Mouse (Mus musculus): ENCODE measurements around the gene Rad23b.
"Not testable (repeated sequence)": the region's sequence is repeated elsewhere in the genome, so short reads cannot be mapped to it uniquely, and the experiment has no call there.

Gene Rad23b

DNA sequence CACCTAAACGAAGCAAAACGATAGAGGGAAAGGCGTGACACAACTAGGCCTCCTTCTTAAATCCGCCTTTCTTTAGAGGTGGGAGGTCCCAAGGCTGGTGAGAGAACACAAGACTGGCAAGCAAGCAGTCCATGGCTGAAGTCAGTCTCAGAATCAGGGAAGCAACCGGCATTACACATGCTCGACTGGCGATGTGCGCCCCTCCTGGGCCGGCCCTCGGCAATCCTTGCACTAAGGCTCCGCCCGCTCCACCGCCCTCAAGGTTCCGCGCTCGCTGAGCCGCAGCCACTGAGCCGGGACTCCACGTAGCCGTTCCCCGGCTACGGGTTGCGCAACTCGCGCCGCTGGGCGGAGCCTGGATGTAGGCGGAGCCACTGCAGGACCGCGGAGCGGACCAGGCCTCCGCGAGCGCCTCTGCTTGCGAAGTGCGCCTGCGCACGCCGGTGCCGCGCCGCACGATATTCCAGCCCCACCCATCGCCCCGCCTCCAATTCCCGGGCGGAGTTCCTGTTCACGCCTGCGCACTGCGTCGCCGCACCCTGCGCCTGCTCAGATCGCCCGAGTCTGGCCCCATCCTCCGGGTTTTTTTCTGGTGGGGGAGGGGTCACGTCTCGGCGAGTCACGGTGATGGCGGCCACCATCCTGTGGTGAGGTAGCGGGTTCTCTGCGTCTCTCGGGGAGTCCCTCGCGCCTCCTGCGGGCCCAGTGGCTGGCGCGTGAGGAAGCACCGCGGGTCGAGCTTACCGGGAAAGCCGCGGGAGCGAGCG lies at the start of gene Rad23b:
Gene Rad23b, plus strand, starts transcription at position 592 of the 767 bp plus-strand sequence.
- DNase-seq = peak; percentile 99

DNA sequence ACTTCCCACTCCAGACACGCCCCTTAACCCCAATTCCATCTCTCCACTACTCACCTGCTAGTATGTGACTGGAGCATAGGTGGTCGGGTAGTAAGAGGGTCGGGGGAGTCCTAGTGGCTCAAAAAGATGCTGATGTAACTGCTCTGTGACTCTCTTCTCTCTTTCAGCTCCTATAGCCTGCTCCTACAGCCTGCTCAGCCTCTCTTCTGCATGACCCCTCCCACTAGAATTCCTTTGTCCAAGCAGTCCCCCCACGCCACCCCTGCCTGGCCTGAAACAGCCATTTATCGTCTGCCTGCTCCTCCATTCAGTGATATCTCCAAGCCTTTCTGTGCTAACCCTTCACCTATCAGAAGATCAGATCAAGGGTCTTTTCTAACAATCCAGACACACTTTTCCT lies 45.7 kb upstream of the Rad23b start:
- no peak for DNase-seq

DNA sequence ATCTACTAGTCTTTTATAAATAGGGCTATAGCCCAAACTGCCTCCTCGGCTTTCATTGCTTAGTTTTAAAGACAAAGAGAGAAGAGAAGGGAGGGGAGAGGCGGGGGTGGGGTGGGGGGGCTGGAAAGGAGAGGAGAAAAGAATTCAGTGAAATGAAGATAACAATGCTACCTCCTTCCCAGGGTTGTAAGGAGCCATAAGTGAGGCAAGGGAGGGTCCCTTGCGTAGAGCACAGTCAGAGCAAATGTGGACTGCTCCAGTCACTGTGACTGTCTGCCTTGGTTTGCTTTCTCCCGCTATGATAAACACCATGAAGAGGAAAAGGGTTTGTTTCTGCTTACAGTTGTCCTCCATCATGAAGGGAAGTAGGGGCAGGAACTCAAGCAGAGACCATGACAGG lies 43.2 kb upstream of the Rad23b start:
- no peak for DNase-seq

GRCm38 (mm10) chr4:55316726-55317125 lies 33.1 kb upstream of the Rad23b start:
- DNase-seq = no peak

DNA sequence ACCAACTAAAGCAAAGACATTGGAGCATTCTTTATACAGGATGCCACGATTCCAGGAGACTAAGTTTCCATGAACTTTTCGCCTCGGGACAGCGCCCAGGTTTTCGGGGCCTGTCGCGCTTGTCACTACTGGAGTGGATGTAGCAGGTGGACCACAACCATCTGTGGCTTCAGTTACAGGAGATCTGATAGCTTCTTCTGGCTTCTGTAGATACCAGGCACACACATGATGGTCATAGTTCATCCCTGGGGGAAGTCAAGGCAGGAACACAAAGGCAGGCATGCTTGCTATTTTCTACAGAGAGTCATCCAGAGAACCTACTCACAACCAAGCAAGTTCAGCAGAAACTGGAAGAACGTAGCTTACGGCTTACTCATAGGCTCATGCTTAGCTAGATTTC lies 31.5 kb upstream of the Rad23b start:
- DNase-seq = not testable (repeated sequence)

DNA sequence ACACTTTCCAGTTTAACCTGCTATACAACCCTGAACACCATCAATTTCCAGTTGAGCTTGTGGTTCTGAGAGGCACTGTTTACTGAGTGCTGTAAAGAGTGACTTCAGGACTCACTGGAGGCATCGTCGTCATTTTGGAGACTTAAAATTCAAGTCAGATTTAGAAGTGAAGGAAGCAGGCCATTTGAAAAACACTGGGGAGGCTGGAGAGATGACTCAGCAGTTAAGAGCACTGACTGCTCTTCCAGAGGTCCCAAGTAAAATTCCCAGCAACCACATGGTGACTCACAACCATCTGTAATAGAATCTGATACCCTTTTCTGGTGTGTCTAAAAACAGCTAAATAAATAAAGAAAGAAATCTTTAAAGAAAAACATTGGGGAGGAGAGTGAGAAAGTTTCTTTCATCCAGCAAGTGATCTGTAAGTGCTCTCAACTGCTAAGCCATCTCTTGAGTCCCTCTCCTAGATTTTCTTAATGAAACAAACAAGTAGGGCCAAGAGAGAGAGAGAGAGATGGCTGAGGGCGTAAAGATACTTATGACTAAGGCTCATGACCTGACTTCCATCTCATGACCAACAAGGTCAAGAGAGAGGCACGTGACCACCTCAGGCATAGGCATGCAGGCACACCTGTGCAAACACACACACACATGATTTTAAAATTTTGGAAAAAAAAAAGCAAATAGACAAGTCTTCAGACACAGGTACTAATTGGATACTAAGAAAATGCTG lies 23.9 kb upstream of the Rad23b start:
- peak; percentile 46 for DNase-seq

GRCm38 (mm10) chr4:55327508-55327907 lies 22.3 kb upstream of the Rad23b start:
- DNase-seq = no peak

DNA sequence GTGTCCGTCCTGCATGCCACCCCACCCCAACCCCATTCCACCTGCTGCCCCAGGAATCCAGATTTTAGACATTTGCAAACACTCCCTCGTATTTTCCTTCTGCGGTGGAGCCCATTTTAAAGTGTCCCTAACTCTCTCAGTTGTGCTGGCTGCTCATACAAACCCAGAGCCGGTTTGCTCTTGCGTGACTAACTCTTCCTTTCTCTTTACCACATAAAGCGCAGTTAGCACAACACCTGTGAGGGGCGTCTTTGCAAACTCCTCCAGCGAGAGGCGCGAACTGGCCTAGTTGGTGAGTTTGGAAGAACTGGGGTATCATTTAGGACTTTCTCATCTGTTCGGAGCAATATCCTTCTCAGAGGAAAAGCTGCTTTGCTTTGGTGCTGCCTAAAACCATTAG lies 21.4 kb upstream of the Rad23b start:
- DNase-seq = no peak

GRCm38 (mm10) chr4:55328928-55329327 lies 20.9 kb upstream of the Rad23b start:
- not testable (repeated sequence) for DNase-seq

GRCm38 (mm10) chr4:55329621-55330346 lies 20.1 kb upstream of the Rad23b start:
- peak; percentile 84 for DNase-seq

GRCm38 (mm10) chr4:55335030-55335770 lies 14.6 kb upstream of the Rad23b start:
- DNase-seq = no peak

DNA sequence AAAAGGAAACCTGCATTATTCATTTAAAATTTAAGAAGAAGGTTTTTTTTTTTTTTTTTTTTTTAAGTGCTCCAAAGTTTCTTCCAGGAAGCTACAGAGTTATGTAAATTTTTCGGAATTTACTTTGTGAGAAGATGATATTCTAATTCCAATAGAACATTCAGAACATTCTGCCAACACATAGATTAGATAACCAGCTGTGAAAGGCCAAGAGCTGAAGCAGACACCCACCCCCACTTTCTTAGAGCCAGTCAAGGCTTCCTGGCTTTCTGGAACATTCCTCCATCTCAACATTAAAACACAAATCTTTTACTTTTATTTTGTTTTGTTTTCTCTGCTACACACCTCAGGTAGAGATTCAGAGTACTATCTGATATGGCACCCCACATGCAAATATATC lies 10.9 kb upstream of the Rad23b start:
- DNase-seq = no peak

GRCm38 (mm10) chr4:55339388-55339787 lies 10.5 kb upstream of the Rad23b start:
- DNase-seq = no peak

GRCm38 (mm10) chr4:55341797-55342196 lies 8.0 kb upstream of the Rad23b start:
- DNase-seq = no peak

- no peak for DNase-seq
These were observed 7.2 kb upstream of the Rad23b start for GRCm38 (mm10) chr4:55342602-55343001.

- no peak for DNase-seq
These were observed 6.6 kb upstream of the Rad23b start for GRCm38 (mm10) chr4:55343287-55343686.

GRCm38 (mm10) chr4:55348759-55349451 lies 938 bp upstream of the Rad23b start:
- DNase-seq = no peak

GRCm38 (mm10) chr4:55350219-55350931 lies 532 bp downstream of the Rad23b start:
- DNase-seq = peak; percentile 50

GRCm38 (mm10) chr4:55351037-55351436 lies 1.2 kb downstream of the Rad23b start:
- DNase-seq = no peak

- DNase-seq = no peak
These were observed 2.0 kb downstream of the Rad23b start for GRCm38 (mm10) chr4:55351860-55352259.

GRCm38 (mm10) chr4:55354038-55354437 lies 4.2 kb downstream of the Rad23b start:
- DNase-seq = peak; percentile 55

DNA sequence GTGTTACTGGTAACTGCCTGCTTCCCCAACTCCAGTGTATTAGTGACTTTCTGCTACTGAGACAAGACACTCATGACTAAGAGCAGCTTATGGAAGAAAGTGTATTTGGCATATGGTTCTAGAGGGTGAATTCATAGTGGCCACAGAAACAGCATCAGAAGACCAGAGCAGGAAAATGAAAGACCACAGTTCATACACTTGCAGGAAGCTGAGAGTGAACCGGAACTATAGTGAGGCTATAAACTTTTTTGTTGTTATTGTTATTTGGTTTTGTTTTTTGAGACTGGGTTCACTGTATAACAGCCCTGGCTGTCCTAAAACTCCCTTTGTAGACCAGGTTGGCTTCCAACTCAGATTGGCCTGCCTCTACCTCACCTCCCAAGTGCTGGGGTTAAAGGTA lies 6.0 kb downstream of the Rad23b start:
- DNase-seq = no peak

All from lung, postnatal 36 days (tissue).